Mouse (Mus musculus) pancreas, adult 10 weeks (tissue): ENCODE measurements around the gene Ppil6. TPM values are rescaled to one million over a fixed set of nuclear protein-coding genes. Genes with fewer than 3 reads are reported as not detected.

Source experiments
- polyA plus RNA-seq: library from polyadenylated mRNA; stranded (reverse); fragments of 350-450 nt; fragmentation: Illumina TruSeq; extraction: RNeasy Lipid Tissue Mini Kit (QIAGEN cat#74804); gene quantifications from one replicate; pipeline ENCODE4 v1.2.3, GENCODE M21; 2015; ENCODE audit warnings: low read depth, low replicate concordance; ENCODE audit not compliant: insufficient read depth

Gene Ppil6
- not detected for polyA plus RNA-seq

GRCm38 (mm10) chr10:41489708-41490517 lies at the start of gene Ppil6, which contains the start of gene Smpd2:
Ppil6 (plus strand) TSS chr10:41490439.
Smpd2 (minus strand) TSS chr10:41490369.

GRCm38 (mm10) chr10:41450137-41450670 lies 40.0 kb upstream of the Ppil6 start, which contains the start of gene Zbtb24:
Zbtb24 (plus strand) TSS chr10:41450383.

GRCm38 (mm10) chr10:41476171-41477017 lies 13.8 kb upstream of the Ppil6 start, which contains the start of gene Mical1:
Mical1 (plus strand) TSS chr10:41476314.

GRCm38 (mm10) chr10:41518981-41519618 lies 28.9 kb downstream of the Ppil6 start, which contains the start of gene Cd164:
Cd164 (plus strand) TSS chr10:41519414.

Other genes with a start within 250 kb of the Ppil6 start
- 3.9 TPM for gene Fig4, start 187.2 kb upstream of the Ppil6 start, polyA plus RNA-seq
- gene Ak9, start 186.5 kb upstream of the Ppil6 start, polyA plus RNA-seq: not detected
- gene Zbtb24, start 40.1 kb upstream of the Ppil6 start, polyA plus RNA-seq: 5.2 TPM
- gene Mical1, start 14.1 kb upstream of the Ppil6 start, polyA plus RNA-seq: 6.6 TPM
- 27.3 TPM for gene Smpd2, start 70 bp upstream of the Ppil6 start, polyA plus RNA-seq
- gene Cd164, start 29.0 kb downstream of the Ppil6 start, polyA plus RNA-seq: 58.4 TPM
- gene Ccdc162, start 226.2 kb downstream of the Ppil6 start, polyA plus RNA-seq: 12.3 TPM